Mouse (Mus musculus) neural tube, embryonic 12.5 days (tissue): Measurements from ENCODE around the gene Rptor. TPM values are rescaled to one million over a fixed set of nuclear protein-coding genes. Genes with fewer than 3 reads are reported as not detected.
A peak's percentile ranks its signal among the peaks of the same experiment; 100 is the strongest.

Experiments
- ATAC-seq: fragments of 200-750 bp; cut with Nextera tagmentation; 2 replicates; pipeline ENCODE4 v1.8.0; 2017; ENCODE audit warnings: low read depth, mild to moderate bottlenecking, moderate TSS enrichment, moderate library complexity; ENCODE audit not compliant: low FRiP score
- H3K27ac ChIP-seq: fragments of 300-500 bp; sonication (generic); 2 replicates; pipeline ENCODE4 v1.5.1; 2016
- H3K27me3 ChIP-seq: fragments of 300-500 bp; sonication (generic); replicated peaks from 2 replicates; pipeline ENCODE4 v1.6.1; 2016; ENCODE audit warnings: mild to moderate bottlenecking
- H3K36me3 ChIP-seq: fragments of 300-500 bp; sonication (generic); 2 replicates; pipeline ENCODE4 v1.6.1; 2016; ENCODE audit warnings: mild to moderate bottlenecking
- H3K4me1 ChIP-seq: fragments of 300-500 bp; sonication (generic); 2 replicates; pipeline ENCODE4 v1.6.1; 2016
- H3K4me2 ChIP-seq: fragments of 300-500 bp; sonication (generic); replicated peaks from 2 replicates; pipeline ENCODE4 v1.6.1; 2016; ENCODE audit warnings: mild to moderate bottlenecking
- H3K4me3 ChIP-seq: fragments of 300-500 bp; sonication (generic); 2 replicates; pipeline ENCODE4 v1.5.1; 2016
- H3K9ac ChIP-seq: fragments of 300-500 bp; sonication (generic); 2 replicates; pipeline ENCODE4 v1.6.1; 2016; ENCODE audit warnings: mild to moderate bottlenecking
- H3K9me3 ChIP-seq: fragments of 300-500 bp; sonication (generic); 2 replicates; pipeline ENCODE4 v1.6.1; 2016; ENCODE audit warnings: mild to moderate bottlenecking
- WGBS: fragments of 180-500 bp; shearing (Covaris S2); methylation state at CpG from one replicate; pipeline ENCODE4 v1.1.7; 2016; 5-methylcytosine and 5-hydroxymethylcytosine counted together
- polyA plus RNA-seq: library from polyadenylated mRNA; unstranded; fragments of >200 nt; fragmentation: Nextera tagmentation; extraction: Ambion mirVana; gene quantifications from 2 replicates; pipeline ENCODE4 v1.2.1, GENCODE M21; 2016

Gene Rptor
- polyA plus RNA-seq, 1 experiment from 2014 or later = 17.8 TPM

DNA sequence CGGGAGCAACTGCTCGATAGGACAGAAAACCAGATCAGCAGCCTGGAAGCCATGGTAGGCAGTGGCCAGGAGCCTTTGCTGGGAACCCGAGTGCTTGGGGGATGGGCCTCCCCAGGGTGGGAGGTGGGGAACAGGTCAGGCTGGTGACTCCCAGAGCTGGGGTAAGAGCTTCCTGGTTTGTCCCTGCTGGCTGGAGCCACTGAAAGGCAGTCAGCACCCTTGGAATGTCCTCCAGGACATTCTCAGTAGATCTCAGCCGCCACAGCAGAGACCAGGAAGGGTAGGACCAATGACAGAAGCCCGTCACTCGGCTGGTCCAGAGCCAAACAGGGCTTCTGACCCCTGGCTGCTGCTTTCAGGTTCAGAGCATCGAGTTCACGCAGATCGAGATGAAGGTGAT lies 313.0 kb downstream of the Rptor start:
- H3K9ac ChIP-seq = no peak overlapping the region
- H3K4me3 ChIP-seq = no peak overlapping the region
- H3K36me3 ChIP-seq = peaks cover 50% of the 10 kb centered on the region
- peak overlapping the region; percentile 23; the same call in 1 of the 2 replicates for H3K4me2 ChIP-seq
- no peaks in the 10 kb centered on the region for H3K9me3 ChIP-seq
- ATAC-seq = no peak
- H3K27me3 ChIP-seq = no peaks in the 10 kb centered on the region
- peaks cover 24% of the 10 kb centered on the region for H3K4me1 ChIP-seq
- 91% methylated on average over 9 of the region's 9 CpGs for WGBS
- H3K27ac ChIP-seq = no peak overlapping the region

DNA sequence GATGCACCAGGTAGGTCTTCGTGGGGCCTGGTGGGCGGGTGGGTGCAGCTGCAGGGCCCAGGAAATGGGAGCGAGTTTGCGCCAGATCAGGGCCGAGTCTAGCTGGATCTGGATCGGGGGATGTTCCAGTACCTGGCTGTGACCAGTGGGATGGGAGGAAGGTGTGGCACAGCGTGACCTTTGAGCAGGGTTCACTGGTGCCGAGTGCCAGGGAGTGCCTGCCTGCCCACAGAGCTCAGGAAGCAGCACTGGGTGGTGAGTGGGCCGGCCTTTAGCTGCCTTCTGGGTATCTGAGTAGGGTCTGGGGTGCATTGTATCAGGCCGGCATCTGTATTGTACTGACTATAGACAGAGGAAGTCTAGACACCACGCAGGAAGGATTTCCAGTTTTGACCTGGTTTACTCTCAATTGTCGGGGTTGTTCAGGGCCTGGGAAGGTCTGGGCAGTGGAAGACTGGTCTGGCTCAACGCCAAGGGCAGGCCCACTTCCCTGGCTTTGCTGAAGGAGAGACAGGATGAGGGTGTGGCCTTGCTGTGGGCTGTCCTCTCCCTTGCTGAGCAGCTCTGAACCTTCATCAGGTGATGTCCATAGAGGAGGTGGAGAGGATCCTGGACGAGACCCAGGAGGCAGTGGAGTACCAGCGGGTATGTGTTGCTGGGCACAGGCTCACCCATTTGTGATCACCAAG lies 313.5 kb downstream of the Rptor start:
- Histone ChIP-seq H3K4me3 (no peak overlapping the region), H3K9ac (no peak overlapping the region), H3K27me3 (no peaks in the 10 kb centered on the region), H3K4me2 (no peak overlapping the region), H3K9me3 (no peaks in the 10 kb centered on the region), H3K4me1 (peaks cover 24% of the 10 kb centered on the region), H3K27ac (no peak overlapping the region), H3K36me3 (peaks cover 50% of the 10 kb centered on the region)
- ATAC-seq = no peak
- WGBS = 95% methylated on average over 15 of the region's 15 CpGs

DNA sequence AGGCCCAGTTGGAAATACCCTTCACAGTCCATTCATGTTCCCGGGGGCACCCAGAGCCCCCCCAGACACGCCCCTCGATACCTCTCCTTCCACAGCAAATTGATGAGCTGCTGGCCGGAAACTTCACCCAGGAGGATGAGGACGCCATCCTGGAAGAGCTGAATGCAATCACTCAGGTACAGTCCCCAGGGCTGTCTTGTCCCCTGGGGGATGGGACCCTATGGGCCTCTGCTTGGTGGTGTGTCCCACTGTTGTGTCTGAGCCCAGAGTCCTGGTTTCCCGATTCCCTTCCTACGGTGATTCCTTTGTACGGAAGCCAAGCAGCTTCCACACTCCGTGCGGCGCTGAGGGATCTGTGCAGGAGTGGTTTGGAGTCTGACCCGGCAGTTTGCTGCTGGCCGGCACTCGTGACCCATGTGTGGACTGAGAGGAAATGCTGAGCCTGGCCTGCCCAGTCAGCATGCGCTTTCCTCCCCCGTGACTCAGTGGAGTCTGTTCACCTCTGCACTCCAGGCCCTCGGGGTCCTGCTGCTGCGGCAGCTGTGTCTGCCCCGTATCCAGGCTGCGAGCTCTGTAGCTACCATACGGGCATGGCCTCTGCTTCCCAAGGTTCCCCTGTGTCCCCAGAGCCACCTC lies 314.2 kb downstream of the Rptor start:
- H3K4me1 ChIP-seq = peaks cover 24% of the 10 kb centered on the region
- WGBS = 91% methylated on average over 21 of the region's 21 CpGs

DNA sequence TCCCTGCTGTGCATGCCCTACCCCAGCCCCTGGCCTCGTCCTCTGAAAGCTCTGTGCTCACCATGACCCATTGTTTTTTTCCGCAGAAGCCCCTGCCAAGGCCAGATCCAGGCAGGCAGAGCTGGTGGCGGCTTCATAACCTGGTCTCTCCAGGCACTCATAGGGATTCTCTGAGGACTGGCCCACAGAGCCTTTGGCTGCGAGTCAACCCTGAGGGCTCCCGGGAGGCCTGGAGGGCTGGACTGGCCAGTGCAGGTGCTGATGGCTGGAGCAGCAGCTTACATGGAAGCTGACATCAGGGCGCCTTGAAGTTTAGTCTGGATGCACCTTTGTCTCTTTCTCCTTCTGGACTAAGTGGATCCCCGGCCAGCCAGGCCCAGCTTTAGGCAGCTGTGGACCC lies 315.8 kb downstream of the Rptor start:
- peaks cover 16% of the 10 kb centered on the region for H3K4me1 ChIP-seq
- no peaks in the 10 kb centered on the region for H3K27me3 ChIP-seq
- H3K36me3 ChIP-seq = peaks cover 50% of the 10 kb centered on the region
- H3K4me3 ChIP-seq = no peak overlapping the region
- H3K9me3 ChIP-seq = no peaks in the 10 kb centered on the region
- 84% methylated on average over 7 of the region's 7 CpGs for WGBS
- H3K27ac ChIP-seq = no peak overlapping the region
- ATAC-seq = no peak
- no peak overlapping the region for H3K4me2 ChIP-seq
- H3K9ac ChIP-seq = no peak overlapping the region

More for the DNA sequence above, 314.2 kb downstream of the Rptor start:
- no peak for ATAC-seq
- Histone ChIP-seq H3K36me3 (peaks cover 50% of the 10 kb centered on the region), H3K4me3 (no peak overlapping the region), H3K27me3 (no peaks in the 10 kb centered on the region), H3K4me2 (no peak overlapping the region), H3K27ac (no peak overlapping the region), H3K9ac (no peak overlapping the region), H3K9me3 (no peaks in the 10 kb centered on the region)

DNA sequence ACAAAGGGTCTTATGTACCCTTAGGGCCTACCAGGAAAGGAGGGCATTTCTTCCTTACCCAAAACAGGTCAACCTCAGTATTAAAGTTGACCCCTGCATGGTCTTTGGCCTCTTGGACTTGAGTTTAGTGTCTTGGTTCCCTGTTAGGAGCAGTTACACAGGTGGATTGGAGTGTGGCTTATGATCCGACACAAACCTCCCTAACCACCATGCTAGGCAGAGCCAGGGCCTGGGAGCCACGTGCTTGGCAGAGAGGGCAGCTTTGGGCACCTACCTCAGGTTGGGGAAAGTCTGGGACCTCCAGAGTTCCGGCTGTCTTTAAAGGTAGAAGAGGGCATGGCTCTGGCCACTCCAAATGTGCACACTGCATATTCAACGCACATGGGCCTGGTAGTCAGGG lies 316.7 kb downstream of the Rptor start:
- H3K36me3 ChIP-seq = peaks cover 50% of the 10 kb centered on the region
- no peak overlapping the region for H3K27ac ChIP-seq
- peaks cover 13% of the 10 kb centered on the region for H3K4me1 ChIP-seq
- no peak for ATAC-seq
- no peaks in the 10 kb centered on the region for H3K9me3 ChIP-seq
- no peak overlapping the region for H3K9ac ChIP-seq
- no peaks in the 10 kb centered on the region for H3K27me3 ChIP-seq
- H3K4me2 ChIP-seq = no peak overlapping the region
- 94% methylated on average over 4 of the region's 4 CpGs for WGBS
- no peak overlapping the region for H3K4me3 ChIP-seq

DNA sequence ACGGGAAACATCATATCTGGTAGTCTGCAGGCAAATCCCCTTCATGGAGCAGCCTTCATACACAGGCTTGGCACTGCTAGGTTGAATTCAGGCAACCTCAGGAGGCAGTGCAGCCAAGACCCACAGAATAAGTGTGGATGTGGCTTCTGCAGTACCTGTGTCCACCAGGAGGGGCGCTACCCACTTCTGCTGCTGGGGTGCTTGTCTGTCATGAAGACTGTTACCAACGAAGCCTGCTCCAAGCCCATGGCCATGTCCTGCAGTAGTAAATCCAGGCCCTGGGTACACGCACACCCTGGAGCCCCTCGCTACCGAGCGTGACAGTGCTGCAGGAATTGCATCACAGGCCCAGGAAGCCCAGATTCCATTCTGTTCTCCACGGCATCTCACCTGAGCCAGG lies 317.2 kb downstream of the Rptor start:
- WGBS = 68% methylated on average over 8 of the region's 8 CpGs
- no peaks in the 10 kb centered on the region for H3K9me3 ChIP-seq
- H3K27ac ChIP-seq = no peak overlapping the region
- no peak for ATAC-seq
- no peak overlapping the region for H3K9ac ChIP-seq
- peaks cover 50% of the 10 kb centered on the region for H3K36me3 ChIP-seq
- H3K27me3 ChIP-seq = no peaks in the 10 kb centered on the region
- H3K4me1 ChIP-seq = peaks cover 9% of the 10 kb centered on the region
- H3K4me2 ChIP-seq = no peak overlapping the region
- H3K4me3 ChIP-seq = no peak overlapping the region

DNA sequence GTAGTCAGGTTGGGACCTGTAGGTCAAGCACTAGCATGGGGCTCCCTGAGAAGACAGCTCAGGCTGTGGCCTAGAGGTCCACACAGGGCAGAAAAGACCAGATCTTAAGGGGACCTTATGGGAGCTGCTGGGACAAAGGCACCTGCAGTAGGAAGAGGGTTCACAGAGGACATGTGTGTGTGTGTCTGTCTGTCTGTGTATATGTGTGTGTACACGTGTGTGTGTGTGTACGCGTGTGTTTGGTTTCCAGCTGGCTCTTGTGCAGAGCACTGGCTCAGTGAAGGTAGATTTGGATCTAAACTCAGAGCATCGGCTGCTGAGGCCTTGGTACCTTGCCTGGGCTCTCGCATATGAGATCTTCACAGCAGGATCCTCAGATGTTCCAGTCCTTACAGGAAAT lies 318.0 kb downstream of the Rptor start:
- no peak overlapping the region for H3K27ac ChIP-seq
- H3K4me3 ChIP-seq = no peak overlapping the region
- H3K9ac ChIP-seq = no peak overlapping the region
- 96% methylated on average over 5 of the region's 5 CpGs for WGBS
- H3K27me3 ChIP-seq = no peaks in the 10 kb centered on the region
- no peak overlapping the region for H3K4me2 ChIP-seq
- no peak for ATAC-seq
- H3K4me1 ChIP-seq = peaks cover 1% of the 10 kb centered on the region
- peaks cover 49% of the 10 kb centered on the region for H3K36me3 ChIP-seq
- no peaks in the 10 kb centered on the region for H3K9me3 ChIP-seq

DNA sequence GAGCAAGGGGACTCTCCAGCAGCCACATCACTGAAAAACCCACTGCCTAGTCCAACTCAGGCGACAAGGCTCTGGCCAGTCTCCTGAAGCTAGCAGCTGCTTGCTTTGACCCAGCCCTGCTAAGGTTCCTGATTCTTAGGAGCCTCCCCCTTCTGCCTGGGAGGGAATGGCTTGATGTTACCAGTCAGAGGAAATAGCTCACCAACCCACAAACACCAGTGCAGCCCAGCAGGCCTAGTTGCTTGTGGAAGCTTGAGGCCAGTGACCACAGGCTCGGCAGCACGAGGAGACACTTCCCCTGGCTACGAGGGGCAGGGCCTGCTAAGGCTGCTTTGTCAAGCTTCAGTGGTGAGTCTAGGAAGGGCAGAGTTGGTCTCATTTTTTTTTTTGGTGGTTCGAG lies 322.5 kb downstream of the Rptor start:
- Histone ChIP-seq H3K9me3 (no peaks in the 10 kb centered on the region), H3K36me3 (peaks cover 5% of the 10 kb centered on the region; the same call in 1 of the 2 replicates), H3K9ac (no peak overlapping the region), H3K27me3 (no peaks in the 10 kb centered on the region), H3K27ac (no peak overlapping the region), H3K4me3 (no peak overlapping the region), H3K4me1 (no peaks in the 10 kb centered on the region), H3K4me2 (no peak overlapping the region)
- no peak for ATAC-seq
- WGBS = 83% methylated on average over 5 of the region's 5 CpGs

DNA sequence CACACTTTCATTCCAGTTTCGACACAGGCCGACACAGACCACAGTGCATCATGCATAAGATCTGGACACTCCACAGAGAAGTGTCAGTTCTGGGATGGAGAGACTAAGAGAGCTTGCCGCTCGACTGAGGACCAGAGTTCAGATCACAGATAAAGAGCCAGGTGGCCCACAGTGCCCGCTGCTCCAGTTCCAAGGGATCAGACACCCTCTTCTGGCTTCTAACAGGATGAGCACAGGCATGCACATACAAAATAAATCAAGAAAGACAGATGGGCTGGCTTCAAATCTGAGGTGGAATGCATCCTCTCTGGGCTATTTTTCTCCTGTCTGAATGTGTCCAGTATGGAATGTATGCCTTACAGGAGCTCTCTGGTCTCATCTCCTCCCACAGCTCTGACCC lies 324.1 kb downstream of the Rptor start:
- WGBS = 81% methylated on average over 5 of the region's 5 CpGs
- no peak for ATAC-seq
- Histone ChIP-seq H3K9me3 (no peaks in the 10 kb centered on the region), H3K9ac (no peak overlapping the region), H3K4me3 (no peak overlapping the region), H3K27ac (no peak overlapping the region), H3K27me3 (no peaks in the 10 kb centered on the region), H3K4me1 (0 out of 2 replicates have a peak, but pooled peaks cover under 1% of the 10 kb centered on the region), H3K36me3 (no peaks in the 10 kb centered on the region), H3K4me2 (no peak overlapping the region)

DNA sequence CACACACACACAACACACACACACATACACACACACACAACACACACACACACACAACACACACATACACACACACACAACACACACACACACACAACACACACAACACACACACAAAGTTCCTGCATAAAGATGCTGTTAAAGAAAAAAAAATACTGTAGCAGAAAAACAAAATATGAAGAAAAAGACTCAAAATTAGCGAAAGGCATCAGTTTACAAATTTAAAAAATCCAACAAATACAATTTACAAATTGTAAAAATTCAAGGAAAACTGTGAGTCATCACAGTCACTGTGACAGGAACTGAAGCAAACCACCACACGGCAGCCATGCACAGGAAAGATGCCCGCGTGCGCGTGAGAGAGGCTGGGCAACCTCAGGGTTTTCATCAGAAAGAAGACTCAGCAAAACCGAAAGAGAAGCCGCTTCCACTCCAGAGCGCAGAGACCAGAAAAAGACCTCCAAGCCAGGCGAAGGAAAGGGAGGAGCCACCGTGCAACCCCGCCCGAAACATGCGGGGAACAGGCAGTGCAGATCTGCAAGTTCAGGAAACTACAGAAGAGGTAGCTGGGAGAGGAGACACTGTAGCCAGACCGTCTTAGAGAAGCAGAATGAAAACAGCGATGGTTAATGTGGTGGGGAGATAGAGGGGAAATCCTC lies 325.4 kb downstream of the Rptor start:
- no peaks in the 10 kb centered on the region for H3K9me3 ChIP-seq
- no peak overlapping the region for H3K4me2 ChIP-seq
- no peak overlapping the region for H3K9ac ChIP-seq
- peaks cover 7% of the 10 kb centered on the region; the same call in 1 of the 2 replicates for H3K4me1 ChIP-seq
- H3K27ac ChIP-seq = no peak overlapping the region
- no peaks in the 10 kb centered on the region for H3K36me3 ChIP-seq
- 74% methylated on average over 16 of the region's 16 CpGs for WGBS
- no peaks in the 10 kb centered on the region for H3K27me3 ChIP-seq
- no peak overlapping the region for H3K4me3 ChIP-seq
- ATAC-seq = no peak

DNA sequence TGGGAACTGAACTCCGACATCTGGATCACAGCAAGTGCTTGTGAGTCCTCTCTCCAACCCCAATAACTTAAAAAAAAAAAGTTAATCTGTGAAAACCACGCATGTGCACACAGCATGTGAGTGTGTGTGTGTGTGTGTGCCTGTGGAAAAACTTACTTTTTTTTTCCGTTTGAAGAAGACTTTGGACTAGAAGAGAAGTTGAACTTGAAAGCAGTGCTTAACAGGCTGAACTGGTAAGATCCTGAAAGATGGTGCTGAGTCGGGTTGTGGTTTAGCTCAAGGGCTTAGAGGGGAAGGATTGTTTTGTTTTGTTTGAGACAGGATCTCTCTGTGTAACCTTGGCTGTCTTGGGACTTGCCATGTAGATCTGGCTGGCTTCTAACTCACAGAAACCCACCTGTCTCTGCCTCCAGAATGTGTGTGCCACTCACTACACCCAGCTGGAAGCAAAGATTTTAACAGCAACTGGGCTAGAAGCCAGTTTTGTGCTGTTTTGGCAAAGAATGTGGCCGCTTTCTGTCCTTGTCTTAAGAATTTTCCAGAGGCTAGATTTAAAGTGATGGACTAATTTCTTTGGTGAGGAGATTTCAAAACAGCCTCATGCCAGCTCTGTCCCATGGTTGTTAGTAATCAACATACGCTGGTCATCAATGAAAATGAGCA lies 327.0 kb downstream of the Rptor start:
- H3K9ac ChIP-seq = no peak overlapping the region
- no peaks in the 10 kb centered on the region for H3K36me3 ChIP-seq
- H3K27me3 ChIP-seq = no peaks in the 10 kb centered on the region
- no peak overlapping the region for H3K4me3 ChIP-seq
- no peaks in the 10 kb centered on the region for H3K9me3 ChIP-seq
- ATAC-seq = no peak
- H3K27ac ChIP-seq = no peak overlapping the region
- no peak overlapping the region for H3K4me2 ChIP-seq
- peaks cover 7% of the 10 kb centered on the region; the same call in 1 of the 2 replicates for H3K4me1 ChIP-seq
- 86% methylated on average over 6 of the region's 6 CpGs for WGBS

DNA sequence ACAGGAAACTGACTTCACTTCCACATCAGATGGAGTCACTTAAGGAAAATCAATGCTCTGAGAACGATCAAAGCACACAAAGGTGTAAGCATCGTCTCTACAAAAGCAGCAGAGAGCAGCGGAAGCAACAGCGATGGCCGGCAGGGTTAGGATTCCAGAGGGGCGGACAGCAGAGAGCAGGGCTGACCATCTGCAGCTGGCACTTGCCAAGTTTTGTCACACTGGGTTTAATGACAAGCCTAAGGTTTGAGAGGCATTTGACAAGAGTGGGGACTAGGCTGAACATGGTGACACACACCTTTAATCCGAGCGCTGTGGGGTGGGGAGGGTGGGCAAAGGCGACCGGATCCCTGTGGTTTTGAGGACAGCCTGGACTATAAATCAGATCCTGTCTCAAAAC lies 329.1 kb downstream of the Rptor start:
- WGBS = 83% methylated on average over 10 of the region's 10 CpGs
- ATAC-seq = no peak
- no peaks in the 10 kb centered on the region for H3K27me3 ChIP-seq

More for the DNA sequence above, 329.1 kb downstream of the Rptor start:
- Histone ChIP-seq H3K4me2 (no peak overlapping the region), H3K4me1 (peaks cover 13% of the 10 kb centered on the region), H3K9me3 (no peaks in the 10 kb centered on the region), H3K4me3 (no peak overlapping the region), H3K9ac (no peak overlapping the region), H3K27ac (no peak overlapping the region), H3K36me3 (no peaks in the 10 kb centered on the region)
